ENCODE assay signal across 26 mouse cellular contexts in the genomic region with DNA sequence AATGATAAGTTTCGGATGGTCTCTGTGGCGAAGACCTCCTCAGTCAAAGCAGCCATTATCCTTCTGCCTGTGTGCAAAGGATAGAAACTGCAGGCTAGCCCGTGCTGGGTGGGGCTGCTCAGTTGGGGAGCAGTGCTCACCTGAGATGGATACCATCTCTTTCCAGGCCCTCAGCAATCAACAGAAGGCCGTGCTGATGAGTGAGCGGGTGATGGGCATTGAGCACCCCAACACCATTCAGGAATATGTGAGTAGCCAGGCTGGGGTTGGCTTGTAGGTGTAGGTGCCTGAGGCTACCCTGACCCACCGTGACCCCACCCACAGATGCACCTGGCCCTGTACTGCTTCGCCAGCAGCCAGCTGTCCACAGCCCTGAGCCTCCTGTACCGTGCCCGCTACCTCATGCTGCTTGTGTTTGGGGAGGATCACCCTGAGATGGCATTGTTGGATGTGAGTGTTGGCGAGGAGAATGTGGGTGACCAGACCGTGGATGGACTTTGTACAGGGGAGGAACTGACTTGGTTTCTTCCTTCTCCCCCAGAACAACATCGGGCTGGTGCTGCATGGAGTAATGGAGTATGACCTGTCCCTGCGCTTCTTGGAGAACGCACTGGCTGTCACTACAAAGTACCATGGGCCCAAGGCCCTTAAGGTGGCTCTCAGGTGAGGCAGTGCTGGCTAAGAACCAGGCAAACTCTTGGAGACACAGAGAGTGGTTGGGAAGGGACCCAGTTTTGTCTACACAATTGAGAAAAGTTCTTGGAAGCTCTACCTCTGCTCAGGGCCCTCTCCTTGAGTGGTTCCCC. TPM values are rescaled to one million over a fixed set of nuclear protein-coding genes. Genes with fewer than 3 reads are reported as not detected.
DNase-seq lines count a peak whose midpoint lies in the region; ATAC-seq and TF ChIP-seq lines count a peak whose summit lies in the region.
"Had no signal": no experiment of that assay in that cellular context is flagged by ENCODE, and none has a peak within 500 bp of the region (broad histone marks: within the 10 kb centered on the region; RNA-seq: fewer than 3 reads in every experiment).

No protein-coding gene starts in this region.

- 82% methylated on average over 14 of the region's 14 CpGs for WGBS in liver, embryonic 14.5 days (ENCODE audit: insufficient replicate concordance)

- no peaks in the 10 kb centered on the region for H3K27me3 ChIP-seq in liver, embryonic 14.5 days (ENCODE audit: control insufficient read depth, insufficient read depth, low read length)
- H3K27me3 ChIP-seq: CH12.LX; embryonic facial prominence, embryonic 12.5 days; embryonic facial prominence, embryonic 15.5 days; heart, embryonic 12.5 days; heart, embryonic 15.5 days had no signal

- H3K4me3 ChIP-seq in liver, embryonic 14.5 days (ENCODE audit: insufficient read depth in 1 of 2, low read depth in 2 of 2, low read length in 2 of 2), result no peak overlapping the region
- H3K4me3 ChIP-seq: embryonic facial prominence, embryonic 12.5 days; embryonic facial prominence, embryonic 15.5 days; heart, adult 2 months; heart, embryonic 12.5 days; heart, embryonic 15.5 days had no signal

- no peak overlapping the region for H3K27ac ChIP-seq in liver, embryonic 14.5 days
- H3K27ac ChIP-seq: embryonic facial prominence, embryonic 12.5 days; embryonic facial prominence, embryonic 15.5 days; heart, adult 2 months; heart, embryonic 15.5 days; hindbrain, embryonic 14.5 days; hindbrain, postnatal 0 days had no signal

- no peaks in the 10 kb centered on the region for H3K9me3 ChIP-seq in liver, embryonic 14.5 days (ENCODE audit: control insufficient read depth, low read length)
- H3K9me3 ChIP-seq: embryonic facial prominence, embryonic 12.5 days; embryonic facial prominence, embryonic 15.5 days; G1E; heart, embryonic 12.5 days; heart, embryonic 15.5 days had no signal

- no peaks in the 10 kb centered on the region for H3K4me1 ChIP-seq in liver, embryonic 14.5 days (replicated peaks; ENCODE audit: control insufficient read depth in 2 of 2, insufficient read depth in 2 of 2, low read length in 1 of 2)
- H3K4me1 ChIP-seq: embryonic facial prominence, embryonic 12.5 days; embryonic facial prominence, embryonic 15.5 days; heart, embryonic 12.5 days; heart, embryonic 15.5 days had no signal

- H3K9ac ChIP-seq in liver, embryonic 14.5 days (replicated peaks), result no peak overlapping the region
- H3K9ac ChIP-seq: embryonic facial prominence, embryonic 12.5 days; embryonic facial prominence, embryonic 15.5 days; heart, embryonic 12.5 days; heart, embryonic 15.5 days; hindbrain, embryonic 14.5 days had no signal

- ATAC-seq in liver, embryonic 14.5 days (ENCODE audit: insufficient read depth), result 0 out of 2 replicates have a peak, but pooled peaks have one; percentile 11
- ATAC-seq: forebrain, embryonic 14.5 days; hindbrain, postnatal 0 days; inflammation-experienced regulatory T-cells, adult 6 months had no signal

- H3K4me2 ChIP-seq in liver, embryonic 14.5 days (ENCODE audit: low read depth), result no peak overlapping the region
- H3K4me2 ChIP-seq: embryonic facial prominence, embryonic 12.5 days; embryonic facial prominence, embryonic 15.5 days; heart, embryonic 12.5 days; heart, embryonic 15.5 days; hindbrain, embryonic 14.5 days had no signal

- TF ChIP-seq CTCF in liver, embryonic 14.5 days (IDR thresholded peaks at IDR 0.05; ENCODE audit: low read depth), result no peak

- peak; percentile 88 for DNase-seq in heart, adult 11 months
- DNase-seq in heart, adult 9 months (ENCODE audit: low spot score in 2 of 2), result no peak
- no peak for DNase-seq in liver, embryonic 14.5 days (ENCODE audit: low read depth in 3 of 3, low spot score in 3 of 3)
- DNase-seq in liver, result no peak
- peak; percentile 33 for DNase-seq in testis, postnatal 10 days (ENCODE audit: low spot score)
- no peak for DNase-seq in testis, postnatal 14 days (ENCODE audit: low spot score)
- DNase-seq in adrenal gland, postnatal 14 days, result no peak
- DNase-seq: adrenal gland, postnatal 25 days; B cell, adult 2 months; cerebellum, adult 11-12 months; cerebellum, adult 8-10 months; gastrocnemius, postnatal 25 days; heart, adult 2 months; heart, postnatal 10 days; heart, postnatal 4 days had no signal

- no peak for TF ChIP-seq EP300 in liver, embryonic 14.5 days (IDR thresholded peaks at IDR 0.05; ENCODE audit: low read depth)

- peaks cover 50% of the 10 kb centered on the region for H3K36me3 ChIP-seq in liver, embryonic 14.5 days (replicated peaks; ENCODE audit: control insufficient read depth, insufficient read depth, low read depth)

RNA-seq across cellular contexts. Expression of a gene that starts 17.7 kb away (rescaled TPM):
- 28.2 and 29.5 TPM in 2 replicates for polyA plus RNA-seq in liver, embryonic 14.5 days (2012; rRNA removed)
- polyA plus RNA-seq in liver, embryonic 14.5 days (2014; fragmentation: Nextera tagmentation; extraction: Ambion mirVana), result 14.3 and 20.3 TPM in 2 replicates
- 245 and 246 TPM in 2 replicates for total RNA-seq in adrenal gland, postnatal 14 days (2021)

RNA-seq across cellular contexts. Expression of a gene that starts 47.6 kb away (rescaled TPM):
- polyA plus RNA-seq in liver, embryonic 14.5 days (2012; rRNA removed), result 12.7 and 13.1 TPM in 2 replicates
- polyA plus RNA-seq in liver, embryonic 14.5 days (2014; fragmentation: Nextera tagmentation; extraction: Ambion mirVana), result 10.2 and 12.6 TPM in 2 replicates
- 2.9 and 3.1 TPM in 2 replicates for total RNA-seq in adrenal gland, postnatal 14 days (2021)
- total RNA-seq: CH12.LX; common myeloid progenitor, adult 5-6 weeks had no signal
- polyA plus RNA-seq: G1E; inflammation-experienced regulatory T-cells, adult 6 months had no signal

RNA-seq across cellular contexts. Expression of a gene that starts 56.3 kb away (rescaled TPM):
- 0.95 and 0.98 TPM in 2 replicates for polyA plus RNA-seq in liver, embryonic 14.5 days (2012; rRNA removed)
- polyA plus RNA-seq in liver, embryonic 14.5 days (2014; fragmentation: Nextera tagmentation; extraction: Ambion mirVana), result 0.56 and 0.71 TPM in 2 replicates
- total RNA-seq in adrenal gland, postnatal 14 days (2021), result 12.6 and 12.8 TPM in 2 replicates

RNA-seq across cellular contexts. Expression of a gene that starts 57.5 kb away (rescaled TPM):
- polyA plus RNA-seq in liver, embryonic 14.5 days (2012; rRNA removed), result 11.1 and 18.2 TPM in 2 replicates
- polyA plus RNA-seq in liver, embryonic 14.5 days (2014; fragmentation: Nextera tagmentation; extraction: Ambion mirVana), result 42.1 and 43.8 TPM in 2 replicates
- total RNA-seq in adrenal gland, postnatal 14 days (2021), result 140 and 142 TPM in 2 replicates

Comparison
In these comparisons a context has a peak if more than half of its experiments do, and no peak if none do; other contexts are left out.
1. DNase-seq: peak in heart, adult 11 months (single experiment) and testis, postnatal 10 days (single experiment); none in heart, adult 9 months (0 of 2), liver, embryonic 14.5 days (0 of 3), liver (single experiment), testis, postnatal 14 days (single experiment) and adrenal gland, postnatal 14 days (single experiment).